Mouse (Mus musculus): ENCODE results near the gene Camta2. TPM values are rescaled to one million over a fixed set of nuclear protein-coding genes. Genes with fewer than 3 reads are reported as not detected.
A peak's percentile ranks its signal among the peaks of the same experiment; 100 is the strongest.

Camta2 gene
- polyA plus RNA-seq, 1 experiment from 2014 or later = 29.0 TPM

- Histone ChIP-seq H3K27me3 (replicated peaks) (no peaks in the 10 kb centered on the region), H3K4me1 (peaks cover 68% of the 10 kb centered on the region), H3K27ac (replicated peaks) (peak overlapping the region; percentile 95), H3K9me3 (replicated peaks) (no peaks in the 10 kb centered on the region), H3K36me3 (peaks cover 35% of the 10 kb centered on the region), H3K4me3 (replicated peaks) (peak overlapping the region; percentile 69), H3K4me2 (peak overlapping the region; percentile 91), H3K9ac (replicated peaks) (peak overlapping the region; percentile 86)
- peak; percentile 67 for ATAC-seq (ENCODE audit: low FRiP score)
- WGBS = 1% methylated on average over 56 of the region's 63 CpGs
Measured at GRCm38 (mm10) chr11:70653345-70654197, 34.3 kb downstream of the Camta2 start.

GRCm38 (mm10) chr11:70652884-70653344, 35.0 kb downstream of the Camta2 start:
- no peak for ATAC-seq (ENCODE audit: low FRiP score)
- Histone ChIP-seq H3K9ac (replicated peaks) (peak overlapping the region; percentile 86), H3K4me3 (replicated peaks) (peak overlapping the region; percentile 69), H3K27me3 (replicated peaks) (no peaks in the 10 kb centered on the region), H3K4me1 (peaks cover 74% of the 10 kb centered on the region), H3K4me2 (peak overlapping the region; percentile 91), H3K9me3 (replicated peaks) (no peaks in the 10 kb centered on the region), H3K36me3 (peaks cover 35% of the 10 kb centered on the region), H3K27ac (replicated peaks) (peak overlapping the region; percentile 95)
- 64% methylated on average over 6 of the region's 6 CpGs for WGBS

GRCm38 (mm10) chr11:70652029-70652883, 35.6 kb downstream of the Camta2 start:
- H3K9ac ChIP-seq (replicated peaks) = peak overlapping the region; percentile 86
- peak overlapping the region; percentile 69 for H3K4me3 ChIP-seq (replicated peaks)
- WGBS = 69% methylated on average over 12 of the region's 12 CpGs
- peak overlapping the region; percentile 91 for H3K4me2 ChIP-seq
- no peak overlapping the region for H3K27ac ChIP-seq (replicated peaks)
- H3K27me3 ChIP-seq (replicated peaks) = no peaks in the 10 kb centered on the region
- H3K36me3 ChIP-seq = peaks cover 35% of the 10 kb centered on the region
- peaks cover 78% of the 10 kb centered on the region for H3K4me1 ChIP-seq
- no peaks in the 10 kb centered on the region for H3K9me3 ChIP-seq (replicated peaks)
- no peak for ATAC-seq (ENCODE audit: low FRiP score)

- Histone ChIP-seq H3K27me3 (replicated peaks) (no peaks in the 10 kb centered on the region), H3K36me3 (peaks cover 35% of the 10 kb centered on the region), H3K4me2 (no peak overlapping the region), H3K27ac (replicated peaks) (no peak overlapping the region), H3K4me3 (replicated peaks) (no peak overlapping the region), H3K9me3 (replicated peaks) (no peaks in the 10 kb centered on the region), H3K4me1 (peaks cover 72% of the 10 kb centered on the region), H3K9ac (replicated peaks) (no peak overlapping the region)
- WGBS = 84% methylated on average over 2 of the region's 2 CpGs
- no peak for ATAC-seq (ENCODE audit: low FRiP score)
Measured at GRCm38 (mm10) chr11:70651391-70651790, 36.5 kb downstream of the Camta2 start.

- Histone ChIP-seq H3K4me3 (replicated peaks) (no peak overlapping the region), H3K4me2 (no peak overlapping the region), H3K27ac (replicated peaks) (no peak overlapping the region), H3K4me1 (peaks cover 72% of the 10 kb centered on the region), H3K9me3 (replicated peaks) (no peaks in the 10 kb centered on the region), H3K27me3 (replicated peaks) (no peaks in the 10 kb centered on the region), H3K9ac (replicated peaks) (0 out of 2 replicates have a peak overlapping the region, but pooled peaks have one; percentile 0), H3K36me3 (peaks cover 35% of the 10 kb centered on the region)
- no peak for ATAC-seq (ENCODE audit: low FRiP score)
- WGBS = 77% methylated on average over 12 of the region's 12 CpGs
Measured at GRCm38 (mm10) chr11:70650322-70651175, 37.4 kb downstream of the Camta2 start.

GRCm38 (mm10) chr11:70649185-70649734, 38.6 kb downstream of the Camta2 start:
- Histone ChIP-seq H3K27ac (replicated peaks) (0 out of 2 replicates have a peak overlapping the region, but pooled peaks have one; percentile 18), H3K4me2 (peak overlapping the region; percentile 100), H3K4me1 (peaks cover 77% of the 10 kb centered on the region), H3K9me3 (replicated peaks) (no peaks in the 10 kb centered on the region), H3K4me3 (replicated peaks) (no peak overlapping the region), H3K36me3 (peaks cover 47% of the 10 kb centered on the region), H3K27me3 (replicated peaks) (no peaks in the 10 kb centered on the region), H3K9ac (replicated peaks) (no peak overlapping the region)
- no peak for ATAC-seq (ENCODE audit: low FRiP score)
- WGBS = 87% methylated on average over 8 of the region's 8 CpGs

- no peak for ATAC-seq (ENCODE audit: low FRiP score)
- H3K9me3 ChIP-seq (replicated peaks) = no peaks in the 10 kb centered on the region
- peaks cover 77% of the 10 kb centered on the region for H3K4me1 ChIP-seq
- H3K36me3 ChIP-seq = peaks cover 51% of the 10 kb centered on the region
- H3K27ac ChIP-seq (replicated peaks) = no peak overlapping the region
- peak overlapping the region; percentile 100 for H3K4me2 ChIP-seq
- H3K27me3 ChIP-seq (replicated peaks) = no peaks in the 10 kb centered on the region
- H3K4me3 ChIP-seq (replicated peaks) = peak overlapping the region; percentile 76
- H3K9ac ChIP-seq (replicated peaks) = peak overlapping the region; percentile 80
- 82% methylated on average over 4 of the region's 4 CpGs for WGBS
Measured at GRCm38 (mm10) chr11:70648512-70648911, 39.4 kb downstream of the Camta2 start.

- H3K36me3 ChIP-seq = peaks cover 52% of the 10 kb centered on the region
- H3K4me2 ChIP-seq = peak overlapping the region; percentile 100
- 5% methylated on average over 28 of the region's 28 CpGs for WGBS
- ATAC-seq (ENCODE audit: low FRiP score) = 0 out of 2 replicates have a peak, but pooled peaks have one; percentile 12
- H3K9ac ChIP-seq (replicated peaks) = peak overlapping the region; percentile 80
- peaks cover 70% of the 10 kb centered on the region for H3K4me1 ChIP-seq
- H3K27me3 ChIP-seq (replicated peaks) = no peaks in the 10 kb centered on the region
- H3K4me3 ChIP-seq (replicated peaks) = peak overlapping the region; percentile 76
- no peaks in the 10 kb centered on the region for H3K9me3 ChIP-seq (replicated peaks)
- peak overlapping the region; percentile 97 for H3K27ac ChIP-seq (replicated peaks)
Measured at GRCm38 (mm10) chr11:70647716-70648420, 40.0 kb downstream of the Camta2 start.

- Histone ChIP-seq H3K9ac (replicated peaks) (peak within 1 kb of the TSS; percentile 90), H3K9me3 (replicated peaks) (no peaks in the 10 kb centered on the region), H3K36me3 (peaks cover 57% of the 10 kb centered on the region), H3K27ac (replicated peaks) (peak within 1 kb of the TSS; percentile 97), H3K27me3 (replicated peaks) (no peaks in the 10 kb centered on the region), H3K4me3 (replicated peaks) (peak within 1 kb of the TSS; percentile 76), H3K4me2 (peak within 1 kb of the TSS; percentile 100), H3K4me1 (peaks cover 61% of the 10 kb centered on the region)
- WGBS = under 1% methylated on average over 63 of the region's 63 CpGs
- peak; percentile 92 for ATAC-seq (ENCODE audit: low FRiP score)
Measured at GRCm38 (mm10) chr11:70646691-70647650, 40.9 kb downstream of the Camta2 start, which contains the start of the genes Rnf167 and Slc25a11. Gene Rnf167, plus strand, starts transcription at chr11:70647235. Gene Slc25a11, minus strand, starts transcription at chr11:70647479.
